Mouse (Mus musculus): Measurements from ENCODE around the gene Ctnna2. TPM values are rescaled to one million over a fixed set of nuclear protein-coding genes. Genes with fewer than 3 reads are reported as not detected.

Ctnna2 gene
- polyA plus RNA-seq, 1 experiment from 2014 or later, result 1.2 TPM

GRCm38 (mm10) chr6:77516515-77516914 is 463.0 kb downstream of the Ctnna2 start:
- Histone ChIP-seq H3K27me3 (ENCODE audit: control insufficient read depth, insufficient read depth, low read length) (no peaks in the 10 kb centered on the region), H3K9me3 (replicated peaks; ENCODE audit: control insufficient read depth, low read length) (no peaks in the 10 kb centered on the region), H3K4me3 (ENCODE audit: low read length) (no peak overlapping the region), H3K9ac (ENCODE audit: low read length) (no peak overlapping the region), H3K27ac (ENCODE audit: low read length) (no peak overlapping the region), H3K4me1 (ENCODE audit: control insufficient read depth, insufficient read depth, low read length) (no peaks in the 10 kb centered on the region), H3K36me3 (ENCODE audit: control insufficient read depth, insufficient read depth) (no peaks in the 10 kb centered on the region), H3K4me2 (ENCODE audit: low read depth, low read length) (no peak overlapping the region)
- no peak for ATAC-seq (replicated peaks; ENCODE audit: extremely low read depth, insufficient read depth, low FRiP score)
- 62% methylated on average over 2 of the region's 2 CpGs for WGBS

- H3K9me3 ChIP-seq (replicated peaks; ENCODE audit: control insufficient read depth, low read length), result no peaks in the 10 kb centered on the region
- WGBS, result 17% methylated on average over 5 of the region's 5 CpGs
- no peaks in the 10 kb centered on the region for H3K36me3 ChIP-seq (ENCODE audit: control insufficient read depth, insufficient read depth)
- H3K27me3 ChIP-seq (ENCODE audit: control insufficient read depth, insufficient read depth, low read length), result no peaks in the 10 kb centered on the region
- H3K4me3 ChIP-seq (ENCODE audit: low read length), result no peak overlapping the region
- H3K9ac ChIP-seq (ENCODE audit: low read length), result no peak overlapping the region
- ATAC-seq (replicated peaks; ENCODE audit: extremely low read depth, insufficient read depth, low FRiP score), result no peak
- no peaks in the 10 kb centered on the region for H3K4me1 ChIP-seq (ENCODE audit: control insufficient read depth, insufficient read depth, low read length)
- no peak overlapping the region for H3K4me2 ChIP-seq (ENCODE audit: low read depth, low read length)
- H3K27ac ChIP-seq (ENCODE audit: low read length), result no peak overlapping the region
Observed at GRCm38 (mm10) chr6:77511805-77512204, 467.7 kb downstream of the Ctnna2 start.

GRCm38 (mm10) chr6:77491721-77492120 is 487.8 kb downstream of the Ctnna2 start:
- Histone ChIP-seq H3K27me3 (ENCODE audit: control insufficient read depth, insufficient read depth, low read length) (no peaks in the 10 kb centered on the region), H3K4me2 (ENCODE audit: low read depth, low read length) (no peak overlapping the region), H3K4me3 (ENCODE audit: low read length) (no peak overlapping the region), H3K4me1 (ENCODE audit: control insufficient read depth, insufficient read depth, low read length) (no peaks in the 10 kb centered on the region), H3K27ac (ENCODE audit: low read length) (no peak overlapping the region), H3K9me3 (replicated peaks; ENCODE audit: control insufficient read depth, low read length) (no peaks in the 10 kb centered on the region; the same call in 1 of the 2 replicates), H3K9ac (ENCODE audit: low read length) (no peak overlapping the region), H3K36me3 (ENCODE audit: control insufficient read depth, insufficient read depth) (no peaks in the 10 kb centered on the region)
- 73% methylated on average over 5 of the region's 5 CpGs for WGBS
- no peak for ATAC-seq (replicated peaks; ENCODE audit: extremely low read depth, insufficient read depth, low FRiP score)

- Histone ChIP-seq H3K27me3 (ENCODE audit: control insufficient read depth, insufficient read depth, low read length) (no peaks in the 10 kb centered on the region), H3K4me3 (ENCODE audit: low read length) (no peak overlapping the region), H3K36me3 (ENCODE audit: control insufficient read depth, insufficient read depth) (no peaks in the 10 kb centered on the region), H3K27ac (ENCODE audit: low read length) (no peak overlapping the region), H3K4me2 (ENCODE audit: low read depth, low read length) (no peak overlapping the region), H3K9me3 (replicated peaks; ENCODE audit: control insufficient read depth, low read length) (peaks cover 4% of the 10 kb centered on the region; the same call in 1 of the 2 replicates), H3K9ac (ENCODE audit: low read length) (no peak overlapping the region), H3K4me1 (ENCODE audit: control insufficient read depth, insufficient read depth, low read length) (no peaks in the 10 kb centered on the region)
- WGBS, result 85% methylated on average over 3 of the region's 3 CpGs
- ATAC-seq (replicated peaks; ENCODE audit: extremely low read depth, insufficient read depth, low FRiP score), result no peak
Observed at GRCm38 (mm10) chr6:77486658-77487057, 492.8 kb downstream of the Ctnna2 start.

- Histone ChIP-seq H3K9ac (ENCODE audit: low read length) (no peak overlapping the region), H3K4me3 (ENCODE audit: low read length) (no peak overlapping the region), H3K4me1 (ENCODE audit: control insufficient read depth, insufficient read depth, low read length) (no peaks in the 10 kb centered on the region), H3K9me3 (replicated peaks; ENCODE audit: control insufficient read depth, low read length) (peaks cover 4% of the 10 kb centered on the region; the same call in 1 of the 2 replicates), H3K36me3 (ENCODE audit: control insufficient read depth, insufficient read depth) (no peaks in the 10 kb centered on the region), H3K27me3 (ENCODE audit: control insufficient read depth, insufficient read depth, low read length) (no peaks in the 10 kb centered on the region), H3K27ac (ENCODE audit: low read length) (no peak overlapping the region), H3K4me2 (ENCODE audit: low read depth, low read length) (no peak overlapping the region)
- 67% methylated on average over 3 of the region's 3 CpGs for WGBS
- no peak for ATAC-seq (replicated peaks; ENCODE audit: extremely low read depth, insufficient read depth, low FRiP score)
Observed at GRCm38 (mm10) chr6:77482081-77482480, 497.4 kb downstream of the Ctnna2 start.

GRCm38 (mm10) chr6:77475354-77475753 is 504.1 kb downstream of the Ctnna2 start:
- H3K4me2 ChIP-seq (ENCODE audit: low read depth, low read length), result no peak overlapping the region
- no peaks in the 10 kb centered on the region for H3K27me3 ChIP-seq (ENCODE audit: control insufficient read depth, insufficient read depth, low read length)
- H3K4me3 ChIP-seq (ENCODE audit: low read length), result no peak overlapping the region
- H3K9ac ChIP-seq (ENCODE audit: low read length), result no peak overlapping the region
- WGBS, result 35% methylated on average over 1 of the region's 1 CpGs
- H3K4me1 ChIP-seq (ENCODE audit: control insufficient read depth, insufficient read depth, low read length), result no peaks in the 10 kb centered on the region
- no peaks in the 10 kb centered on the region for H3K9me3 ChIP-seq (replicated peaks; ENCODE audit: control insufficient read depth, low read length)
- no peaks in the 10 kb centered on the region for H3K36me3 ChIP-seq (ENCODE audit: control insufficient read depth, insufficient read depth)
- no peak for ATAC-seq (replicated peaks; ENCODE audit: extremely low read depth, insufficient read depth, low FRiP score)
- no peak overlapping the region for H3K27ac ChIP-seq (ENCODE audit: low read length)

GRCm38 (mm10) chr6:77473256-77473655 is 506.2 kb downstream of the Ctnna2 start:
- ATAC-seq (replicated peaks; ENCODE audit: extremely low read depth, insufficient read depth, low FRiP score), result no peak
- 73% methylated on average over 7 of the region's 7 CpGs for WGBS
- Histone ChIP-seq H3K4me1 (ENCODE audit: control insufficient read depth, insufficient read depth, low read length) (no peaks in the 10 kb centered on the region), H3K36me3 (ENCODE audit: control insufficient read depth, insufficient read depth) (no peaks in the 10 kb centered on the region), H3K9me3 (replicated peaks; ENCODE audit: control insufficient read depth, low read length) (no peaks in the 10 kb centered on the region), H3K9ac (ENCODE audit: low read length) (no peak overlapping the region), H3K4me3 (ENCODE audit: low read length) (no peak overlapping the region), H3K27ac (ENCODE audit: low read length) (no peak overlapping the region), H3K27me3 (ENCODE audit: control insufficient read depth, insufficient read depth, low read length) (no peaks in the 10 kb centered on the region), H3K4me2 (ENCODE audit: low read depth, low read length) (no peak overlapping the region)

- ATAC-seq (replicated peaks; ENCODE audit: extremely low read depth, insufficient read depth, low FRiP score), result no peak
- Histone ChIP-seq H3K4me1 (ENCODE audit: control insufficient read depth, insufficient read depth, low read length) (no peaks in the 10 kb centered on the region), H3K36me3 (ENCODE audit: control insufficient read depth, insufficient read depth) (no peaks in the 10 kb centered on the region), H3K9me3 (replicated peaks; ENCODE audit: control insufficient read depth, low read length) (no peaks in the 10 kb centered on the region), H3K27ac (ENCODE audit: low read length) (no peak overlapping the region), H3K4me2 (ENCODE audit: low read depth, low read length) (no peak overlapping the region), H3K4me3 (ENCODE audit: low read length) (no peak overlapping the region), H3K27me3 (ENCODE audit: control insufficient read depth, insufficient read depth, low read length) (no peaks in the 10 kb centered on the region), H3K9ac (ENCODE audit: low read length) (no peak overlapping the region)
- WGBS, result 86% methylated on average over 3 of the region's 3 CpGs
Observed at GRCm38 (mm10) chr6:77468058-77468457, 511.4 kb downstream of the Ctnna2 start.

- H3K27me3 ChIP-seq (ENCODE audit: control insufficient read depth, insufficient read depth, low read length), result no peaks in the 10 kb centered on the region
- H3K27ac ChIP-seq (ENCODE audit: low read length), result no peak overlapping the region
- no peak overlapping the region for H3K4me2 ChIP-seq (ENCODE audit: low read depth, low read length)
- no peaks in the 10 kb centered on the region; the same call in 1 of the 2 replicates for H3K9me3 ChIP-seq (replicated peaks; ENCODE audit: control insufficient read depth, low read length)
- H3K9ac ChIP-seq (ENCODE audit: low read length), result no peak overlapping the region
- WGBS, result 47% methylated on average over 1 of the region's 1 CpGs
- no peak for ATAC-seq (replicated peaks; ENCODE audit: extremely low read depth, insufficient read depth, low FRiP score)
- no peaks in the 10 kb centered on the region for H3K36me3 ChIP-seq (ENCODE audit: control insufficient read depth, insufficient read depth)
- H3K4me1 ChIP-seq (ENCODE audit: control insufficient read depth, insufficient read depth, low read length), result no peaks in the 10 kb centered on the region
- H3K4me3 ChIP-seq (ENCODE audit: low read length), result no peak overlapping the region
Observed at GRCm38 (mm10) chr6:77462737-77463136, 516.8 kb downstream of the Ctnna2 start.

Measured in heart, embryonic 16.5 days (tissue).